Mouse (Mus musculus): ENCODE data around the gene Osgepl1. TPM values are rescaled to one million over a fixed set of nuclear protein-coding genes. Genes with fewer than 3 reads are reported as not detected.

Osgepl1 gene
- 9.7 to 15.0 TPM (median 12.1 TPM) in 4 replicates for total RNA-seq (2023; ENCODE audit: inconsistent age)

GRCm38 (mm10) chr1:53312989-53313967 lies at the start of gene Osgepl1:
Gene Osgepl1 (plus strand): TSS chr1:53313624.

GRCm38 (mm10) chr1:53296581-53297383 lies 16.6 kb upstream of the Osgepl1 start, which contains the start of the genes Pms1, Ormdl1 and Gm28778:
Gene Pms1 (minus strand): TSS chr1:53297018.
Gene Ormdl1 (plus strand): TSS chr1:53297095.
Gene Gm28778 (plus strand): TSS chr1:53297111.

GRCm38 (mm10) chr1:53352327-53353261 lies 39.2 kb downstream of the Osgepl1 start, which contains the start of the genes Asdurf, Gm28551 and Asnsd1:
Gene Asdurf (minus strand): TSS chr1:53352619.
Gene Gm28551 (minus strand): TSS chr1:53352667.
Gene Asnsd1 (minus strand): TSS chr1:53352752.

Other genes with a start within 250 kb of the Osgepl1 start
- not detected in 4 replicates for gene 1700019A02Rik, start 126.0 kb upstream of the Osgepl1 start, total RNA-seq (2023; ENCODE audit: inconsistent age)
- 14.2 to 18.9 TPM (median 14.6 TPM) in 4 replicates for gene Pms1, start 16.6 kb upstream of the Osgepl1 start, total RNA-seq (2023; ENCODE audit: inconsistent age)
- gene Ormdl1, start 16.5 kb upstream of the Osgepl1 start, total RNA-seq (2023; ENCODE audit: inconsistent age) = 15.8 to 17.8 TPM (median 16.7 TPM) in 4 replicates
- gene Gm28778, start 16.5 kb upstream of the Osgepl1 start, total RNA-seq (2023; ENCODE audit: inconsistent age) = 2.0 to 3.1 TPM (median 2.7 TPM) in 3 of 4 replicates, not detected in the other
- not detected in 4 replicates for gene Asdurf, start 39.0 kb downstream of the Osgepl1 start, total RNA-seq (2023; ENCODE audit: inconsistent age)
- gene Gm28551, start 39.0 kb downstream of the Osgepl1 start, total RNA-seq (2023; ENCODE audit: inconsistent age) = not detected in 4 replicates
- 51.6 to 60.3 TPM (median 58.8 TPM) in 4 replicates for gene Asnsd1, start 39.1 kb downstream of the Osgepl1 start, total RNA-seq (2023; ENCODE audit: inconsistent age)